Mouse (Mus musculus) urinary bladder, postnatal 25 days (tissue): Measurements from ENCODE around the gene Rpl18a.

Experiments
- DNase-seq: peaks from one replicate; pipeline ENCODE4 v3.0.0; 2022; ENCODE audit warnings: low spot score

Gene Rpl18a

DNA sequence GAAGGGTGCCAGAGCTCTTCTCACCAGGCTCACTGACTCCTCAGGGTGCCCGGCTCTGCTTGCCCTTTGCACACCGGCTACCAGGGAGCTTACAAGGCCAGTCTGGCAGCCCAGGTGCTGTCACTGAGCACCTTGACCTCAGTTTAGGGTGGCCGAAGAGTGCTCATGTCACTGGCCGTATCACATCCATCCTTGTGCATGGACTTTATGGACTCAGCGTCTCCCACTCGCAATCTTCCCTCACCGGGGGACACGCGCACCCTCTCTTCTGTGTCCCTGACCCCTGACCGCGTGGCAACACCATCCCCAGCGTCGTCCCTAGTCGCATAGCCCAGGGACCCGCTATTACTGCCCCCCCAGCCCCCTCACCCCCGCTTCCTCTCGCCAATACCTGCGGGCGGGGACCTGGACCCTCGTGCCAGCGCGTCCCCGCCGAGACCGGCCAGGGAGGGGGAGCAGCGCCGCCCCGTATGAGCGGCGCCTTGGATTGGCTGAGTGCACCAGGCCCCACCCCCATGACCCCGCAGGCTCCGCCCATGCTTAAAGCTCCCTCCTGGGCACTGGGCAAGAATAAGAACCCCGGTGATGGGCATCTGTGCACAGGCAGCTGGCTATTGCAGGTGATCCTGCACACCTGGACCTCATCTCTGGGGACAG lies 40.5 kb downstream of the Rpl18a start:
- peak; percentile 68 for DNase-seq

DNA sequence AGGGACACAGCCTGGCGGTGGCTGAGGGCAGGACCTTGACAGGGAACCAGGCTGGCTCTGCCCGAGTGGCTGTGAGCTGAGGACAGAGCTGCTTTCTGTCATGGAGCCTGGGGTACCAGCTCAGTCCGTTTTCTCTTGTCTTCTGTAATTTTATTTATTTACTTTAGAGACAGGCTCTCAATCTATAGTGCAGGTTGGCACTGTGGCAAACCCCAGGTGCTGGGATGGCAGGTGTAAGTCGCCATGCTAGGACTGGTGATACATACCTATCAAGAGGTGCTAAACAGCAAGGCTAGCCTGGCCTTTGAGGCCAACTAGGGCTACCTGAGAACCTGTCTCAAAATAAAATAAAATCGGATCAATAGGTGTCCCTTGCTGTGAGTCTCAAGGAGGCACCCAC lies 41.2 kb downstream of the Rpl18a start:
- no peak for DNase-seq

DNA sequence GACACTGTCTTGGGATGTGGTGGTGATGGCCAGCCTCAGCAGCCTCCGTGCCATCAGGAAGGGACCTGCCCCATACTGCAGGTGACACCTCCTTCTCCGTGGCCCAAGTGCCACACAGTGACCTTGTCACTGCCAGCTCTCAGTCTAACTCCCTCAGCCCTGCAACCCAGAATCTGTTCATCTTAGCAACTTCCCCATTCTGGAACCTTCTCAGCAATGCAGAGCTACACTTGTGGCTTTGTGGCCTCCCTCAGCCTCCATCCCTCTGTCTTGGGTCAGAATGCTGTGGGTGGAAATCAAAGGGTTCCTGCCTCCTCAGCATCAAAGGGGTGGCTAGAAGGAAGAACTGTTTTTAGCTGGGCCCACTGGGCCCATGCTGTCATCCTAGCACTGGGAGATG lies 43.3 kb downstream of the Rpl18a start:
- DNase-seq: no peak

GRCm38 (mm10) chr8:70852595-70853231 lies 44.5 kb downstream of the Rpl18a start:
- DNase-seq: no peak

GRCm38 (mm10) chr8:70851837-70852236 lies 45.4 kb downstream of the Rpl18a start:
- DNase-seq: no peak

GRCm38 (mm10) chr8:70850947-70851346 lies 46.3 kb downstream of the Rpl18a start:
- DNase-seq: no peak

GRCm38 (mm10) chr8:70850132-70850845 lies 46.9 kb downstream of the Rpl18a start:
- no peak for DNase-seq

DNA sequence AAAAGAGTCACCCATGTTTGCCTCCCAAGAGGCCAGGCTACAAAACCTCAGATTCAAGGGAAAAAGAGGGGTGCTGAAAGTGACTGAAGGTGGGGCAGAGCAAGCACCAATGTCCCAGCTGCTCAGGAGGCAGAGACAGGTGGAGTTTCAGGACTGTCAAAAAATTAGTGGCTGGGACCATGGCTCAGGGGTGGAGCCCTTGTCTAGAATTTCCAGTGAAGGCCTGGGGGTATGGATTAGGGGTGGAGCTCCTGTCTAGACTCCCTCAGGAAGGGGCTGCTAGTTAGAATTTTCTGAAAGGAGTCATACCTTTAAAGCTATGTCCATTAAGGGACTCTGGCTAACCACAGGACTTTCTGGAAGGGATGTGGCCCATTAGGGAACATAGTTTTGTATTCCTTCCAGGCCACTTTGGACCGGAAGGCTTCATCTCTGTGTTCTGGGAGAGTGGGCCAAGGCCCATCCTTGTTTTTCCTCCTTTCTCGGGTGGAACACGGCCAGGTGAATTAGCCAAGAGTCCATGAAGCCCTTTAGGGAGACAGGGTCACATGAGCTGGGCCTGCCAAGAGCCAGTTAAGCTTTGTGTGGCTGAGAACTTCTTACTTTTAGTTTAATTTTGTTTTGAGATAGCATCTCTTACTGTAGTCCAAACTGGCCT lies 47.8 kb downstream of the Rpl18a start:
- no peak for DNase-seq

- no peak for DNase-seq
Observed at GRCm38 (mm10) chr8:70846371-70847154, 50.6 kb downstream of the Rpl18a start.

GRCm38 (mm10) chr8:70845108-70845507 lies 52.1 kb downstream of the Rpl18a start:
- no peak for DNase-seq
